Mouse (Mus musculus): ENCODE measurements around the gene Lbr.

- TF ChIP-seq CTCF (IDR thresholded peaks at IDR 0.05; ENCODE audit: low read depth), result no peak
- TF ChIP-seq EP300 (IDR thresholded peaks at IDR 0.05; ENCODE audit: low read depth), result no peak
Observed at GRCm38 (mm10) chr1:181864971-181865862, 22.4 kb upstream of the Lbr start.
